Mouse (Mus musculus): Measurements from ENCODE around the gene E2f3. TPM values are rescaled to one million over a fixed set of nuclear protein-coding genes. Genes with fewer than 3 reads are reported as not detected.
A peak's percentile ranks its signal among the peaks of the same experiment; 100 is the strongest.

E2f3 gene
- polyA plus RNA-seq, 1 experiment from 2014 or later, result 2.6 TPM

DNA sequence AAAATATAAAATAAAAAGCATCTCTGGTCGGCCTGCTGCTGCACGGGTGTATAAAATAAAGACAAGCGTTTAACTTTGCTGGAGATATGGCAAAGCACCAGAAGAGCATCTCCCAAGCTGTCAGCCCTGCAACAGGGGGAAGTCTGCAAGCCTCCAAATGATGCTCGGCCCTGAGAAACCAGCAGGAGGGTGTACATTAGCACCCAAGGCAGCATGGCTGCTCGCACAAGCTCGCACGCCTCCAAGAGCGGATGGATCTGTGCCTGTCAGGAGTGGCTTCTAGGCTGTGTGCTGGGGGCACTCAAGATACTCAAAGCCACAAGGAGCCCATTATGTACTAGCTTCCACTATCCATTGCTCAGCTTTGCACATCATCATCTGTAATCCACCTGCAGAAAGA is 39.8 kb downstream of the E2f3 start:
- Histone ChIP-seq H3K9ac (replicated peaks) (no peak overlapping the region), H3K4me1 (ENCODE audit: insufficient read depth) (no peaks in the 10 kb centered on the region), H3K4me3 (ENCODE audit: low read depth, low read length) (no peak overlapping the region), H3K4me2 (ENCODE audit: low read depth, low read length) (no peak overlapping the region), H3K36me3 (replicated peaks; ENCODE audit: insufficient read depth, low read length) (no peaks in the 10 kb centered on the region; the same call in 1 of the 2 replicates), H3K27ac (ENCODE audit: low read depth) (no peak overlapping the region), H3K9me3 (ENCODE audit: low read length) (no peaks in the 10 kb centered on the region), H3K27me3 (ENCODE audit: insufficient read depth, low read length) (no peaks in the 10 kb centered on the region)
- ATAC-seq, result no peak
- TF ChIP-seq CTCF (IDR thresholded peaks at IDR 0.05; ENCODE audit: low read depth) (no peak), EP300 (IDR thresholded peaks at IDR 0.05; ENCODE audit: low read depth) (no peak)
- DNase-seq, result no peak
- 88% methylated on average over 8 of the region's 8 CpGs for WGBS (ENCODE audit: insufficient replicate concordance)

DNA sequence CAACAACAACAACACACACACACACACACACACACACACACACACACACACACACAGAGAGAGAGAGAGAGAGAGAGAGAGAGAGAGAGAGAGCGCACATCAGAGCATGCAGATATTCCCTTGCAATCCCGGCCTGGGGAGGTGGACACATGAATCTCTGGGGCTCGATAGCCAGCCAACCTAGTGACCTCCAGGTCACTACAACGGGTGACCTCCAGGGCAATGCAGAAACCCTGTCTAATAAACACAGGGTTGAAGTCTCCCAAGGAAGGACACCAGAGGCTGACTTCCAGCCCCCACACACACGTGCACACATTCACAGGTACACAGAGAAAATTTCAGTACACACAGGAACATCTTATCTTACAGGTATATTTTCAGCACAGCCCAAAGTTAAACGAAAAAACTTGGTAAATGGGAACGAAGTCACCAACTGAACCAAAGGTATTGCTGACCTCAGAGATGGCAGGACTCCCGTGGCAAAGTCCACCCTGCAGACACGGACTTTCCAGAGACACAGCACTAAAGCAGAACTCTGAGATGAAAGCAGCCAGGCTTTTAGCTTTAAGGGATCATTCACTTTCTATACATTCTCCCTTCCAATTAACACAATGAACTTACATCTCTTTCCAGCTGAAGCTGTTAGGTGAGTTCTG is 40.8 kb downstream of the E2f3 start:
- H3K36me3 ChIP-seq (replicated peaks; ENCODE audit: insufficient read depth, low read length), result no peaks in the 10 kb centered on the region; the same call in 1 of the 2 replicates
- H3K4me1 ChIP-seq (ENCODE audit: insufficient read depth), result no peaks in the 10 kb centered on the region
- DNase-seq, result peak; percentile 34
- 64% methylated on average over 9 of the region's 9 CpGs for WGBS (ENCODE audit: insufficient replicate concordance)
- H3K27me3 ChIP-seq (ENCODE audit: insufficient read depth, low read length), result no peaks in the 10 kb centered on the region
- TF ChIP-seq EP300 (IDR thresholded peaks at IDR 0.05; ENCODE audit: low read depth), result no peak
- TF ChIP-seq CTCF (IDR thresholded peaks at IDR 0.05; ENCODE audit: low read depth), result no peak
- H3K27ac ChIP-seq (ENCODE audit: low read depth), result peak overlapping the region; percentile 65; the same call in 1 of the 2 replicates
- H3K9ac ChIP-seq (replicated peaks), result no peak overlapping the region
- H3K4me2 ChIP-seq (ENCODE audit: low read depth, low read length), result no peak overlapping the region
- H3K9me3 ChIP-seq (ENCODE audit: low read length), result no peaks in the 10 kb centered on the region
- ATAC-seq, result peak; percentile 94
- H3K4me3 ChIP-seq (ENCODE audit: low read depth, low read length), result no peak overlapping the region

DNA sequence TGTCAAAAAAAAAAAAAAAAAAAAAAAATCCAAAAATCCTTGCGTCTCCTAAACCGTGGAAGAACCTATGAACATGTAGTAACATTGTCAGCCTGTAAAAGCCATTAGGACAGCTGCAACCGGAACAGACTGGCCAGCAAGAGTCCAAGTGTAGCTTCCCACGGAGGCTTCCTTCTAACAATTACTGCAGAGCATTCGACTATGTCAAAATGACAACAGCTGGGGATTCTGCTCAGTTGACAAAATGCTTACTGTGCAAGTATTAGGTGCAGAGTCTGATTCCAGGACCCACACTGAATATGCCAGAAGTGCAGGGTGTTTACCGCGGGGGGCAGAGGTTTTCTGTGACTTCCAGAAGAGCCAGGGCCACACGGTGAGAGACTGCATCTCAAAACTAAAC is 41.4 kb downstream of the E2f3 start:
- TF ChIP-seq CTCF (IDR thresholded peaks at IDR 0.05; ENCODE audit: low read depth) (no peak), EP300 (IDR thresholded peaks at IDR 0.05; ENCODE audit: low read depth) (no peak)
- peak overlapping the region; percentile 65; the same call in 1 of the 2 replicates for H3K27ac ChIP-seq (ENCODE audit: low read depth)
- no peak for DNase-seq
- 0 out of 2 replicates have a peak, but pooled peaks have one; percentile 8 for ATAC-seq
- no peaks in the 10 kb centered on the region for H3K9me3 ChIP-seq (ENCODE audit: low read length)
- H3K4me2 ChIP-seq (ENCODE audit: low read depth, low read length), result no peak overlapping the region
- H3K4me3 ChIP-seq (ENCODE audit: low read depth, low read length), result no peak overlapping the region
- no peaks in the 10 kb centered on the region; the same call in 1 of the 2 replicates for H3K36me3 ChIP-seq (replicated peaks; ENCODE audit: insufficient read depth, low read length)
- H3K27me3 ChIP-seq (ENCODE audit: insufficient read depth, low read length), result no peaks in the 10 kb centered on the region
- WGBS (ENCODE audit: insufficient replicate concordance), result 81% methylated on average over 8 of the region's 8 CpGs
- H3K4me1 ChIP-seq (ENCODE audit: insufficient read depth), result no peaks in the 10 kb centered on the region
- H3K9ac ChIP-seq (replicated peaks), result no peak overlapping the region

DNA sequence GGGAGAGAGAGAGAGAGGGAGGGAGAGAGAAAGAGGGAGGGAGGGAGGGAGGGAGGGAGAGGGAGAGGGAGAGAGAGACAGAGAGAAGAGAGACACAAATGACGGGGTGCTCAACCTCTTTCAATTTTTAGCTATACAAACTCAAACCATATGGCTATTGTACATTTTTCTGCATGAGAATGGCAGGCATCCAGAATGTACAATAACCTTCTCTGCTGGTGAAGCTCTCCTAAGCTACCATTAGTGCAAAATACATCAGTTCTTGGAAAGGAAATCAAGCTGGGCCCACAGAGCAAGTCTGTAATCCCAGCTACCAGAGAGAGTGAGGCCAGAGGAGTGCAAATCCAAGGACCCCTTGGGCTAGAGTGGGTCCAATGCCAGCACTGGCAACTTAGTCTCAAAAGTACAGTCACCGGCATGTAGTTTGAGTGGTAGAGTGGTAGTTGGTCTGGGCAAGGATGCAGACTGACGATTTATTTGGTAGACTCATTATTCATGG is 42.3 kb downstream of the E2f3 start:
- Histone ChIP-seq H3K9ac (replicated peaks) (no peak overlapping the region), H3K4me1 (ENCODE audit: insufficient read depth) (no peaks in the 10 kb centered on the region), H3K27ac (ENCODE audit: low read depth) (no peak overlapping the region), H3K27me3 (ENCODE audit: insufficient read depth, low read length) (no peaks in the 10 kb centered on the region), H3K9me3 (ENCODE audit: low read length) (no peaks in the 10 kb centered on the region), H3K4me3 (ENCODE audit: low read depth, low read length) (no peak overlapping the region), H3K4me2 (ENCODE audit: low read depth, low read length) (no peak overlapping the region), H3K36me3 (replicated peaks; ENCODE audit: insufficient read depth, low read length) (no peaks in the 10 kb centered on the region)
- TF ChIP-seq CTCF (IDR thresholded peaks at IDR 0.05; ENCODE audit: low read depth), result no peak
- TF ChIP-seq EP300 (IDR thresholded peaks at IDR 0.05; ENCODE audit: low read depth), result no peak
- no peak for DNase-seq
- 76% methylated on average over 3 of the region's 3 CpGs for WGBS (ENCODE audit: insufficient replicate concordance)
- no peak for ATAC-seq

DNA sequence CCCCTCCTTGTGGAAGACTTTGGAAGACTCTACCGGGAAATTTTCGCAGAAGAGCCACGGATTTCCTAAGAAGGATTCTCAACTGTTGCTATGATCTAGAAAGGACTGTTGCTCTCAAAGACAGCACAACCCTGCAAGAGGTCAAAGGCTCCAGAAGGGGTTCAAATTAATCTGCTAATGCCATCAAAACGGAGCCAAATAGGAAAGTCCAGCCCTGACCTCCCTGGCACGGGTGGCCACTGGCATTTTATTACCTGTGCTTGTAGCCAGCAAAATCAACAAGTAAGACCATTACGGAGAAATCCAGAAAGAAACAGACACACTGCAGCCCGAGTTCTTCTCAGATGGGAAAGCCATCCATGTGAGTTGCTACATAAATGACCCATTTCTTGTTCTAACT is 45.8 kb downstream of the E2f3 start:
- H3K4me1 ChIP-seq (ENCODE audit: insufficient read depth), result no peaks in the 10 kb centered on the region
- no peak overlapping the region for H3K27ac ChIP-seq (ENCODE audit: low read depth)
- no peak for ATAC-seq
- H3K4me3 ChIP-seq (ENCODE audit: low read depth, low read length), result no peak overlapping the region
- no peaks in the 10 kb centered on the region; the same call in 1 of the 2 replicates for H3K36me3 ChIP-seq (replicated peaks; ENCODE audit: insufficient read depth, low read length)
- DNase-seq, result no peak
- TF ChIP-seq EP300 (IDR thresholded peaks at IDR 0.05; ENCODE audit: low read depth), result no peak
- no peak for TF ChIP-seq CTCF (IDR thresholded peaks at IDR 0.05; ENCODE audit: low read depth)
- no peaks in the 10 kb centered on the region for H3K9me3 ChIP-seq (ENCODE audit: low read length)
- no peak overlapping the region for H3K9ac ChIP-seq (replicated peaks)
- WGBS (ENCODE audit: insufficient replicate concordance), result 92% methylated on average over 7 of the region's 7 CpGs
- no peak overlapping the region for H3K4me2 ChIP-seq (ENCODE audit: low read depth, low read length)
- no peaks in the 10 kb centered on the region for H3K27me3 ChIP-seq (ENCODE audit: insufficient read depth, low read length)

DNA sequence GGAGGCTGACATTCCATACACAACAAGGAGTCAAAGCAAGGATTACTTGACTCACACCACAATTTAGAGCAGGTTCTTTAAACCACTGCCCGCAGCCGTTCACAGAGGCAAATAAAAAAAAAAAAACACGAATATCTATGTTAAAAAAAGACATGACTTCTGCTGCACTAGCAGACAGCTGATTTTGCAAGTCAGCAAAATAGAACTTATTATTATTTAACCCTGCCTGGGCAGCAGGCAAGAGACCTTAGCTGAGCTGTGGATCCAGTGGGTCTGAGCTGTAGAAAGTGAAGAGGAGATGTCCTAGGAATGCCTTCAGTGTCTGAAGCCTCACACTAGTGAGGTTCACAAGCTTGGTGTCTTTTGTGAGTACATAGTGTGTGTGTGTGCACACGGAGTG is 46.5 kb downstream of the E2f3 start:
- H3K9me3 ChIP-seq (ENCODE audit: low read length), result no peaks in the 10 kb centered on the region
- H3K4me1 ChIP-seq (ENCODE audit: insufficient read depth), result no peaks in the 10 kb centered on the region
- TF ChIP-seq CTCF (IDR thresholded peaks at IDR 0.05; ENCODE audit: low read depth) (no peak), EP300 (IDR thresholded peaks at IDR 0.05; ENCODE audit: low read depth) (no peak)
- H3K4me2 ChIP-seq (ENCODE audit: low read depth, low read length), result no peak overlapping the region
- H3K27ac ChIP-seq (ENCODE audit: low read depth), result no peak overlapping the region
- H3K36me3 ChIP-seq (replicated peaks; ENCODE audit: insufficient read depth, low read length), result no peaks in the 10 kb centered on the region; the same call in 1 of the 2 replicates
- no peak for DNase-seq
- no peaks in the 10 kb centered on the region for H3K27me3 ChIP-seq (ENCODE audit: insufficient read depth, low read length)
- ATAC-seq, result no peak
- H3K4me3 ChIP-seq (ENCODE audit: low read depth, low read length), result no peak overlapping the region
- no peak overlapping the region for H3K9ac ChIP-seq (replicated peaks)
- WGBS (ENCODE audit: insufficient replicate concordance), result 81% methylated on average over 4 of the region's 4 CpGs
